Mouse (Mus musculus): ENCODE data around the gene Pyy. TPM values are rescaled to one million over a fixed set of nuclear protein-coding genes. Genes with fewer than 3 reads are reported as not detected.

Pyy gene
- polyA plus RNA-seq, 1 experiment from 2014 or later, result not detected

DNA sequence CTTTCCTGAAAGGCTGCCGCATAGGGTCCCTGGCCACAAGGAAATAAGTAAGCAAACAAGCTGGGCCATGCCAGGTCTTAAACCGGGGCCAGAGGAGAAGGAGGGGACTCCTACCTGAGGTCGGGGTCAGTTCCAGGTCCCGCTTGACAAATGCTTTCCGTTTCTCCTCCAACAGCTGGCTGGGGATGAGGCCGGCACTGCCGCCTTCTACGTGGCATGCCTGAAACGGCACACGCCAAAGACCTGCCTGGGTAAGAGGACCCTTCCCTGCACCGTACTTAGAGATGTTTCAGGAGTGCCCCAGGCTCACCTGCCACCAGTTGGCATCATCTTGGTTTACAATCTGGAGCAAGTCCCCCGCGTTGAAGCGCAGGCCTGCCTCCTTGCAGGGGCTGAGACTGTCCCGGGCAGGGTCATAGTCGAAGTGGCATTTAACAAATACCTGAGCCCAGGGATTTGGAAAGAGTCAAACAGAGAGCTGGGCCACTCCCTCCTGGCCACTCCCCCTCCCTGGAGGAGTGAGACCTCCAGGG is 45.6 kb downstream of the Pyy start:
- H3K27ac ChIP-seq (ENCODE audit: low read length), result no peak overlapping the region
- WGBS, result 35% methylated on average over 16 of the region's 16 CpGs
- no peaks in the 10 kb centered on the region for H3K27me3 ChIP-seq (ENCODE audit: control insufficient read depth, insufficient read depth, low read depth, low read length)
- no peak overlapping the region for H3K4me3 ChIP-seq (ENCODE audit: low read length)
- no peak for ATAC-seq (ENCODE audit: low read depth)
- H3K9ac ChIP-seq (ENCODE audit: low read length), result no peak overlapping the region
- no peaks in the 10 kb centered on the region for H3K9me3 ChIP-seq (ENCODE audit: control insufficient read depth, low read length)
- no peaks in the 10 kb centered on the region; the same call in 1 of the 2 replicates for H3K36me3 ChIP-seq (ENCODE audit: control insufficient read depth, insufficient read depth, low read length)
- H3K4me1 ChIP-seq (replicated peaks; ENCODE audit: control insufficient read depth, insufficient read depth, low read length), result peaks cover 8% of the 10 kb centered on the region
- H3K4me2 ChIP-seq (ENCODE audit: low read depth, low read length), result peak overlapping the region; percentile 75

DNA sequence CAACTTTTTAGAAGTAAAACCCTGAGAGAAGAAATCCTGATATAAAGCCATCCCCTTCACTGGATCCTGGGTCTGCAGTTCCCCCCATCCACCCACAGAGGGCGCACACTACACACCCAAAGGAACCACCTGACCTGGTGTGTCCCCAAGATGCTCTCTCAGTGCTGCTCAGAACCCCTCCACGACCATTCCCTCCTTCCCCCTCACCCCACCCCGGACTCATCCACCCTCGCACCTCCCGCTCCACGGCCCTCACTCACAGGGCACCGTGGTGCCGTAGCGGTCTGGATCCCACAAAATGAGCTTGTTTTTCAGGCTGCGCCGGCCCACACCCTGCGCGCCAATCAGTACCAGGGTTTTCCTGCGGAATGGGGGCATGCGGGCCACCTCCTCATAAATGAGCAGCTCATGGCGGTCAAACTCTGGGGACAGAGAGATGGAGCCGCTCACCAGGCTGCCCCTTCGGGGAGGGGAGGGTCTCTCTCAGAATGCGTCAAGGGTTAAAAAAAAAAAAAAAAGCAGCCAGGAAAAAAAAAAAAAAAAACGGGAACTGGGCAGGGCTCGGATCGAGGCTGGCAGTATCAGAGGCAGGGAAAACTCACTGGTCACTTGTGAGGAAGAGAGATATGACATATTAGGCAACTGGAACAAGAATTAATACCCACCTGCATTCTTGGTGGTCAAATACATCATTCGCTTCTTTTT is 46.2 kb downstream of the Pyy start:
- H3K27me3 ChIP-seq (ENCODE audit: control insufficient read depth, insufficient read depth, low read depth, low read length), result no peaks in the 10 kb centered on the region
- no peaks in the 10 kb centered on the region; the same call in 1 of the 2 replicates for H3K36me3 ChIP-seq (ENCODE audit: control insufficient read depth, insufficient read depth, low read length)
- peak overlapping the region; percentile 75 for H3K4me2 ChIP-seq (ENCODE audit: low read depth, low read length)
- H3K4me3 ChIP-seq (ENCODE audit: low read length), result peak overlapping the region; percentile 46
- H3K4me1 ChIP-seq (replicated peaks; ENCODE audit: control insufficient read depth, insufficient read depth, low read length), result peaks cover 8% of the 10 kb centered on the region
- WGBS, result 4% methylated on average over 23 of the region's 23 CpGs
- H3K9ac ChIP-seq (ENCODE audit: low read length), result peak overlapping the region; percentile 52
- H3K27ac ChIP-seq (ENCODE audit: low read length), result no peak overlapping the region
- ATAC-seq (ENCODE audit: low read depth), result peak; percentile 72
- no peaks in the 10 kb centered on the region for H3K9me3 ChIP-seq (ENCODE audit: control insufficient read depth, low read length)

Other genes starting within 250 kb of the Pyy start
- 11.7 and 12.4 TPM in 2 replicates for gene Meox1, start 213.5 kb downstream of the Pyy start, polyA plus RNA-seq (2015; fragmentation: Nextera tagmentation; extraction: Ambion mirVana)
- gene Sost, start 140.8 kb downstream of the Pyy start, polyA plus RNA-seq (2015; fragmentation: Nextera tagmentation; extraction: Ambion mirVana), result 0.53 and 0.63 TPM in 2 replicates
- gene Cfap97d1, start 123.6 kb downstream of the Pyy start, polyA plus RNA-seq (2015; fragmentation: Nextera tagmentation; extraction: Ambion mirVana), result not detected in 2 replicates
- 21.7 and 23.8 TPM in 2 replicates for gene Dusp3, start 120.8 kb downstream of the Pyy start, polyA plus RNA-seq (2015; fragmentation: Nextera tagmentation; extraction: Ambion mirVana)
- 3.7 and 4.1 TPM in 2 replicates for gene Mpp3, start 79.4 kb downstream of the Pyy start, polyA plus RNA-seq (2015; fragmentation: Nextera tagmentation; extraction: Ambion mirVana)
- 0.74 and 1.1 TPM in 2 replicates for gene Cd300lg, start 66.3 kb downstream of the Pyy start, polyA plus RNA-seq (2015; fragmentation: Nextera tagmentation; extraction: Ambion mirVana)
- 6.1 and 6.4 TPM in 2 replicates for gene Mpp2, start 19.3 kb downstream of the Pyy start, polyA plus RNA-seq (2015; fragmentation: Nextera tagmentation; extraction: Ambion mirVana)
- gene Ppy, start 6.5 kb downstream of the Pyy start, polyA plus RNA-seq (2015; fragmentation: Nextera tagmentation; extraction: Ambion mirVana), result not detected in 2 replicates
- 0.73 and 1.5 TPM in 2 replicates for gene Nags, start 37.7 kb upstream of the Pyy start, polyA plus RNA-seq (2015; fragmentation: Nextera tagmentation; extraction: Ambion mirVana)
- 33.3 and 34.8 TPM in 2 replicates for gene Tmem101, start 48.6 kb upstream of the Pyy start, polyA plus RNA-seq (2015; fragmentation: Nextera tagmentation; extraction: Ambion mirVana)
- gene Lsm12, start 77.5 kb upstream of the Pyy start, polyA plus RNA-seq (2015; fragmentation: Nextera tagmentation; extraction: Ambion mirVana), result 108 and 130 TPM in 2 replicates
- gene G6pc3, start 81.8 kb upstream of the Pyy start, polyA plus RNA-seq (2015; fragmentation: Nextera tagmentation; extraction: Ambion mirVana), result 28.3 and 28.6 TPM in 2 replicates
- gene Hdac5, start 122.3 kb upstream of the Pyy start, polyA plus RNA-seq (2015; fragmentation: Nextera tagmentation; extraction: Ambion mirVana), result 70.1 and 80.4 TPM in 2 replicates
- 18.7 and 19.4 TPM in 2 replicates for gene BC030867, start 141.1 kb upstream of the Pyy start, polyA plus RNA-seq (2015; fragmentation: Nextera tagmentation; extraction: Ambion mirVana)
- gene Asb16, start 160.9 kb upstream of the Pyy start, polyA plus RNA-seq (2015; fragmentation: Nextera tagmentation; extraction: Ambion mirVana), result 0.05 and 0.08 TPM in 2 replicates
- 52.8 and 60.2 TPM in 2 replicates for gene Tmub2, start 177.1 kb upstream of the Pyy start, polyA plus RNA-seq (2015; fragmentation: Nextera tagmentation; extraction: Ambion mirVana)
- gene Atxn7l3, start 188.8 kb upstream of the Pyy start, polyA plus RNA-seq (2015; fragmentation: Nextera tagmentation; extraction: Ambion mirVana), result 11.1 and 11.6 TPM in 2 replicates
- 69.6 and 73.0 TPM in 2 replicates for gene Ubtf, start 211.9 kb upstream of the Pyy start, polyA plus RNA-seq (2015; fragmentation: Nextera tagmentation; extraction: Ambion mirVana)